Mouse (Mus musculus) heart, embryonic 16.5 days (tissue): ENCODE data around the gene Sorcs3. TPM values are rescaled to one million over a fixed set of nuclear protein-coding genes. Genes with fewer than 3 reads are reported as not detected.

Experiments
- ATAC-seq: fragments of 200-750 bp; cut with Nextera tagmentation; replicated peaks from 2 replicates; pipeline ENCODE4 v1.8.0; 2017; ENCODE audit warnings: moderate number of reproducible peaks; ENCODE audit not compliant: insufficient read depth, low FRiP score; ENCODE audit errors: extremely low read depth
- H3K27ac ChIP-seq: fragments of 300-500 bp; sonication (generic); 2 replicates; pipeline ENCODE4 v1.5.1; 2014; ENCODE audit warnings: mild to moderate bottlenecking, low read length, control low read depth, moderate library complexity
- H3K27me3 ChIP-seq: fragments of 300-500 bp; sonication (generic); 2 replicates; pipeline ENCODE4 v1.6.1; 2014; ENCODE audit warnings: low read length, mixed read lengths; ENCODE audit not compliant: control insufficient read depth, insufficient read depth
- H3K36me3 ChIP-seq: fragments of 300-500 bp; sonication (generic); 2 replicates; pipeline ENCODE4 v1.6.1; 2014; ENCODE audit not compliant: control insufficient read depth, insufficient read depth
- H3K4me1 ChIP-seq: fragments of 300-500 bp; sonication (generic); 2 replicates; pipeline ENCODE4 v1.6.1; 2014; ENCODE audit warnings: low read length, mixed read lengths; ENCODE audit not compliant: control insufficient read depth, insufficient read depth
- H3K4me2 ChIP-seq: fragments of 300-500 bp; sonication (generic); 2 replicates; pipeline ENCODE4 v1.6.1; 2014; ENCODE audit warnings: low read depth, mild to moderate bottlenecking, control low read depth, low read length
- H3K4me3 ChIP-seq: fragments of 300-500 bp; sonication (generic); 2 replicates; pipeline ENCODE4 v1.5.1; 2014; ENCODE audit warnings: mild to moderate bottlenecking, control low read depth, low read length
- H3K9ac ChIP-seq: fragments of 300-500 bp; sonication (generic); 2 replicates; pipeline ENCODE4 v1.6.1; 2014; ENCODE audit warnings: low read length, control low read depth
- H3K9me3 ChIP-seq: fragments of 300-500 bp; sonication (generic); replicated peaks from 2 replicates; pipeline ENCODE4 v1.6.1; 2016; ENCODE audit warnings: low read length; ENCODE audit not compliant: control insufficient read depth
- WGBS: fragments of 180-500 bp; shearing (Covaris S2); extraction: QIAGEN DNeasy Blood & Tissue Kit; methylation state at CpG from one replicate; pipeline ENCODE4 v1.1.7; 2014; 5-methylcytosine and 5-hydroxymethylcytosine counted together
- polyA plus RNA-seq: library from polyadenylated mRNA; unstranded; fragments of >200 nt; fragmentation: Nextera tagmentation; extraction: Ambion mirVana; gene quantifications from 2 replicates; pipeline ENCODE4 v1.2.1, GENCODE M21; 2015

Gene Sorcs3
- polyA plus RNA-seq, 1 experiment from 2014 or later: 0.21 TPM

DNA sequence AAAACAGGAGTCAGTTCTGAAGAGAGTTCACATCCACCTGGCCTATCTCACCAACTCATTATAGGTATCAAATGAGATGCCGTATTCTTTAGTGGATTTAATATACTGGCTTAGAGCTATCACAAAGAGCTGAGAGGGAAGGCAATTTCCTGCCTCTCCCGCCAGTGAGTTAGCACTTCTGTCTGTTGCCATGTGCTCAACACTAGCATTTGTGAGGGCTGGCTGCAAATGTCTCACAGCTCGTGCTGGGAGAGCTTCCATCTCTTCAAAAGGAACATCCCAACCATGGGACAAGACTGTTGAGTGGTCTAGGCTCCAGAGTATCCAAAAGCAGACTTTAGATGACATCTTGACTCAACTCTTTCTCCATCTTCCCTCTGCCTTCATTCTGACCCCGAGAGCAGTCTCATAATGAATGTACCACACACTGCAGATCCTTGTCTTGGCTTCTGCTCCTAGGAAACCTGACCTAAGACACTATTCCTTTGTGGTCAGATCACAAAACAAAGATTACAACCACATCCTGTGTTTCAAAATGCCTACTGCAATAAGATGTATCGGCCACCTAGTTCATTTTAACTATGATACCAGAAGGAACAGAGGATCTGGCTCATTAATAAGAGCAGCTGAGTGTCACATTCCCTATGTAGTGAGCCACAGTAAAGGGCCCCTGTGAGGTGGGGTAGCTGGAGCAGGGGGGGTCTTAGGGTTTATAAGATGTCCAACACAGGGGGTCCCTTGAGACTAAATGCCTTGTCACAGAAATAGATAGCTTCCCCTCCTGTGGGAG, 614.9 kb downstream of the Sorcs3 start:
- WGBS: 55% methylated on average over 5 of the region's 5 CpGs
- H3K27me3 ChIP-seq: no peaks in the 10 kb centered on the region

DNA sequence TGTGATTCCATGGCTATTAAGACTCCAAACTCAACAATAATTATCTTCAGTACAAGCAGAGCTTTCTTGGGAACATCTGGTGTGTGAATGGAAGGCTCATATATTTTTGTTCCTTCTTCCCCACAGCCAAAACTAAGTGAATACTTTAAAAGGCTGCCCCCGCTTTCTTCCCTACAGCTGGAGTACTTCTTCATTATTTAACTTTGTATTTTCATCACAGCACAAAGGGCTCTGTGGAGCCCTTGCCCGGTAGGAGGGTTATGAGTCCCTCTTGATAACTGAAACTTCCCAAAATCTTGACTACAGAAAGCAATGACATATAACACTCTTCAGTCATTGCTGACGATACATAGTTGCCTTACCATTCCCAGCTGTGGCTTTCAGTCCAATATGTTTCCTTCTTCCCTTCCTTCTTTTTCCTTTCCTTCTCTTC, 615.5 kb downstream of the Sorcs3 start:
- H3K9me3 ChIP-seq: no peaks in the 10 kb centered on the region
- no peak overlapping the region for H3K4me3 ChIP-seq
- 64% methylated on average over 3 of the region's 3 CpGs for WGBS
- no peak overlapping the region for H3K27ac ChIP-seq
- H3K36me3 ChIP-seq: no peaks in the 10 kb centered on the region
- H3K4me1 ChIP-seq: no peaks in the 10 kb centered on the region
- H3K4me2 ChIP-seq: no peak overlapping the region
- no peak overlapping the region for H3K9ac ChIP-seq
- H3K27me3 ChIP-seq: no peaks in the 10 kb centered on the region
- ATAC-seq: no peak

More for the DNA sequence above, 614.9 kb downstream of the Sorcs3 start:
- Histone ChIP-seq H3K4me3 (no peak overlapping the region), H3K27ac (no peak overlapping the region), H3K4me1 (no peaks in the 10 kb centered on the region), H3K9ac (no peak overlapping the region), H3K4me2 (no peak overlapping the region), H3K9me3 (no peaks in the 10 kb centered on the region), H3K36me3 (no peaks in the 10 kb centered on the region)
- ATAC-seq: no peak

DNA sequence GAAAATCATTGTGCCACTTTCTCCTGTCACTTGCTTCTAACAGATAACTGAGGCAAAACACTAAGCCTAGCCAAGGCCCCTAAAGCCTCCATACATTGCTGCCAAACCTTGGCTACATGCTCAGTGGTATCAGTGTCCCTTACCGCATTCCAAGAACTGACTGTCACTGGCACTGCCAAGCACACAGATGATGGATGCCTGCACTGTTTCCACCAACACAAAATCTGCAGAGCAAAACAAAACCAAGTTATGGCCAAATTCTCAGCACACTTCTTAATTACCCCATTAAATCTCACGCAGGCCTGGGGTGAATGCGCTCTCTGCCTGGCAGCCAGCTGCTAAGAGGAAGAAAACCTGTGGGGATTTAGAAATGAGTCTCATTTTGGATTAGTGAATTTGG, 628.5 kb downstream of the Sorcs3 start:
- Histone ChIP-seq H3K4me3 (no peak overlapping the region), H3K4me1 (no peaks in the 10 kb centered on the region), H3K9me3 (no peaks in the 10 kb centered on the region), H3K27me3 (no peaks in the 10 kb centered on the region), H3K9ac (no peak overlapping the region), H3K27ac (no peak overlapping the region), H3K4me2 (no peak overlapping the region), H3K36me3 (no peaks in the 10 kb centered on the region)
- no peak for ATAC-seq
- 75% methylated on average over 3 of the region's 3 CpGs for WGBS

DNA sequence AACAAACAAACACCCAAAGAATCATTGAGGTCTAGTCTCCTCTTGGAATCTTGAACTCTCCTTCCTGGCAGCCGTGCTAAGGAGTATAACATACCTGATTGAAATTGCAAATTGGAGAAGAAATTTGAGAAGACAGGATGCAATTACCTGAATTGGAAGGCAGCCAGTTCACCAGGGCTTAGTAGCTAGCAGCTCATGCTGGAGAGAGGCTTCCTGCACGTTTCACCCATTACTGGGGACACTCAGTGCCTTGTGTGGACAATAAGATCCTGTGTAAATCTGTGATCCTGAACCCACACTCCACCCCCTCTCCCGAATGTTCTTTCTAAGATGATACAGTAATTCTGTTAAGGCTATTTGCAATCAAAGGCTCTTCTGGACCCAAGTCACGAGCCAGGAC, 633.6 kb downstream of the Sorcs3 start:
- WGBS: 61% methylated on average over 4 of the region's 4 CpGs
- Histone ChIP-seq H3K4me3 (no peak overlapping the region), H3K9ac (no peak overlapping the region), H3K27me3 (no peaks in the 10 kb centered on the region), H3K9me3 (0 out of 2 replicates have a peak, but pooled peaks cover under 1% of the 10 kb centered on the region), H3K36me3 (no peaks in the 10 kb centered on the region), H3K27ac (no peak overlapping the region), H3K4me1 (no peaks in the 10 kb centered on the region), H3K4me2 (no peak overlapping the region)
- ATAC-seq: no peak

DNA sequence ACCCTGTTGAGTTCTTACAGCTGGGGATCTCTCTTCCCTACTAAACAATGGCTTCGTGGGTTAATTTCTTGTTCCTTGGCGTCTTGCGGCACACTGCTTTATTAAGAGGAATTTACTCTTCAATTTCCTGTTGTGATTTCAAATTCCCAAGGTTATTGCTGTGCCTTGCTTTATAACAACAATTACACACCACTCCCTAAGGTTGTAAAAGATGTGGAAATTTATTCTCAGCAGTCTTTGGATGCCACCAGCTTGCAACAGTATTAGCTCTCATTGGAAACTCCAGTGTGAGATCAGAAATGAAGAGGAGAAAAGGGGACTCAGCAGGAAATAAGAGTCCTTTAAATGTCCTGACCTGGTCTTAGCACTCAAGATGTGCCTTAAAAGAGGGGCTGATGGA, 641.9 kb downstream of the Sorcs3 start:
- ATAC-seq: no peak
- no peak overlapping the region for H3K4me2 ChIP-seq
- no peaks in the 10 kb centered on the region for H3K27me3 ChIP-seq
- H3K27ac ChIP-seq: no peak overlapping the region
- WGBS: 68% methylated on average over 3 of the region's 3 CpGs
- H3K36me3 ChIP-seq: no peaks in the 10 kb centered on the region
- H3K4me1 ChIP-seq: no peaks in the 10 kb centered on the region
- 0 out of 2 replicates have a peak, but pooled peaks cover 2% of the 10 kb centered on the region for H3K9me3 ChIP-seq
- no peak overlapping the region for H3K9ac ChIP-seq
- no peak overlapping the region for H3K4me3 ChIP-seq

DNA sequence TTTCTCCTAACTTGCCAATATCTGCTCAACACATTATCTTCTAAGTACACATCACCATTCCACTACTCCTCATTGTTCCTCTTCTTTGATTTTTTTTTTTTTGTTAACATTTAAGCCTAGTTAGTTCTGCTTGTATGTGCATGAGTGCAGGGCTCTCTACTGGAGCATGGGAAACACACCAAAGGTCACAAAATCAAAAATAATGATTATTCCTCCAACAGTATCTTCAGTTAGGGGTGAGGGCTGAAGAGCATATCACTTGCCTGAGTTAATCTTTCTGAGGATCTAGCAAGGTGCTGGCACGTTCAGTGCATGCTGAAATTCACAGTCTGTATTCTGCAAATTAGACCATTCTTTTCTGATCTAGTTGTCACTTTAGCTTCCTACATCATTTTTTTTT, 644.6 kb downstream of the Sorcs3 start:
- WGBS: 72% methylated on average over 1 of the region's 1 CpGs
- no peak for ATAC-seq
- no peaks in the 10 kb centered on the region for H3K9me3 ChIP-seq
- H3K36me3 ChIP-seq: no peaks in the 10 kb centered on the region
- H3K9ac ChIP-seq: no peak overlapping the region
- H3K4me2 ChIP-seq: no peak overlapping the region
- no peaks in the 10 kb centered on the region for H3K27me3 ChIP-seq
- no peaks in the 10 kb centered on the region for H3K4me1 ChIP-seq
- no peak overlapping the region for H3K27ac ChIP-seq
- no peak overlapping the region for H3K4me3 ChIP-seq
